Mouse (Mus musculus) heart, adult 2 months (tissue): ENCODE results near the gene Mcrip1.

Experiments used
- CTCF ChIP-seq: fragments of 200-600 bp; IDR thresholded peaks from 2 replicates; pipeline ENCODE4 v1.8.1; 2022; ENCODE audit warnings: antibody characterized with exemption, mild to moderate bottlenecking, moderate library complexity
- POLR2A ChIP-seq: fragments of 200-500 bp; IDR thresholded peaks from 2 replicates; pipeline ENCODE4 v1.6.1; 2011; ENCODE audit warnings: mild to moderate bottlenecking, low read depth, low read length, control low read depth; ENCODE audit not compliant: insufficient read depth

- no peak for TF ChIP-seq CTCF
- TF ChIP-seq POLR2A, result no peak
Measured at GRCm38 (mm10) chr11:120549986-120550809, 671 bp upstream of the Mcrip1 start.
